Mouse (Mus musculus): ENCODE results near the gene Nr1h2. TPM values are rescaled to one million over a fixed set of nuclear protein-coding genes. Genes with fewer than 3 reads are reported as not detected.

Gene Nr1h2
- polyA plus RNA-seq, 1 experiment from 2014 or later = 70.9 TPM

DNA sequence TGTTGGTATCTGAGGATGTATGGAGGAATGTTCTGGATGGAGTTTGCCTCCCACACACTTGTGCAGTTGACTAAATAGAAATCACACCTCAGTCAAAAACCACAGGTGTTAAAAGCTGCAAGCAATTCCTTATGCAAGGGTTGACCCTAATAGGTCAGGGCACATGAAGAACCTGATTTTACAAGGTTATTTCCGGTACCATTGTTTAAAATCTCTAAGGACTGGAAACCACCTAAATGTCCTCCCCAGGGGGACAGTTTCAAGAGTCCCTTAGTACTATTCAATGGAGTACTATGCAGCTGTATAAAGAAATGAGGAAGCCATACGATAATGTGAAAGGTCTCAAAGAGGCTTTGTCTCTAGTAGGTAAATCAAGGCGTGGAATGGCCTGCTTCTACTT is 7.5 kb downstream of the Nr1h2 start:
- Histone ChIP-seq H3K36me3 (peaks cover 32% of the 10 kb centered on the region), H3K9ac (no peak overlapping the region), H3K4me3 (no peak overlapping the region), H3K9me3 (no peaks in the 10 kb centered on the region), H3K27me3 (no peaks in the 10 kb centered on the region), H3K4me1 (replicated peaks) (peaks cover 13% of the 10 kb centered on the region), H3K4me2 (no peak overlapping the region), H3K27ac (no peak overlapping the region)
- WGBS = 98% methylated on average over 3 of the region's 3 CpGs
- no peak for ATAC-seq (ENCODE audit: low FRiP score)

GRCm38 (mm10) chr7:44543071-44543470 is 10.7 kb downstream of the Nr1h2 start:
- no peaks in the 10 kb centered on the region for H3K27me3 ChIP-seq
- no peak for ATAC-seq (ENCODE audit: low FRiP score)
- WGBS = 80% methylated on average over 12 of the region's 12 CpGs
- H3K36me3 ChIP-seq = peaks cover 45% of the 10 kb centered on the region
- H3K4me3 ChIP-seq = no peak overlapping the region
- H3K9ac ChIP-seq = no peak overlapping the region
- peaks cover 10% of the 10 kb centered on the region for H3K4me1 ChIP-seq (replicated peaks)
- no peaks in the 10 kb centered on the region for H3K9me3 ChIP-seq
- H3K27ac ChIP-seq = no peak overlapping the region
- no peak overlapping the region for H3K4me2 ChIP-seq

- Histone ChIP-seq H3K27me3 (no peaks in the 10 kb centered on the region), H3K36me3 (peaks cover 50% of the 10 kb centered on the region)
- WGBS = 94% methylated on average over 11 of the region's 11 CpGs
Measured at GRCm38 (mm10) chr7:44542555-44542954, 11.2 kb downstream of the Nr1h2 start.

GRCm38 (mm10) chr7:44538756-44539624 is 14.8 kb downstream of the Nr1h2 start:
- Histone ChIP-seq H3K36me3 (peaks cover 83% of the 10 kb centered on the region), H3K9ac (no peak overlapping the region), H3K27ac (no peak overlapping the region), H3K9me3 (no peaks in the 10 kb centered on the region), H3K4me2 (no peak overlapping the region), H3K27me3 (no peaks in the 10 kb centered on the region), H3K4me1 (replicated peaks) (no peaks in the 10 kb centered on the region), H3K4me3 (no peak overlapping the region)
- 93% methylated on average over 41 of the region's 41 CpGs for WGBS
- no peak for ATAC-seq (ENCODE audit: low FRiP score)

More at GRCm38 (mm10) chr7:44542555-44542954, 11.2 kb downstream of the Nr1h2 start:
- H3K27ac ChIP-seq = no peak overlapping the region
- H3K9me3 ChIP-seq = no peaks in the 10 kb centered on the region
- peaks cover 4% of the 10 kb centered on the region for H3K4me1 ChIP-seq (replicated peaks)
- no peak overlapping the region for H3K4me3 ChIP-seq
- no peak overlapping the region for H3K9ac ChIP-seq
- no peak overlapping the region for H3K4me2 ChIP-seq
- ATAC-seq (ENCODE audit: low FRiP score) = no peak

DNA sequence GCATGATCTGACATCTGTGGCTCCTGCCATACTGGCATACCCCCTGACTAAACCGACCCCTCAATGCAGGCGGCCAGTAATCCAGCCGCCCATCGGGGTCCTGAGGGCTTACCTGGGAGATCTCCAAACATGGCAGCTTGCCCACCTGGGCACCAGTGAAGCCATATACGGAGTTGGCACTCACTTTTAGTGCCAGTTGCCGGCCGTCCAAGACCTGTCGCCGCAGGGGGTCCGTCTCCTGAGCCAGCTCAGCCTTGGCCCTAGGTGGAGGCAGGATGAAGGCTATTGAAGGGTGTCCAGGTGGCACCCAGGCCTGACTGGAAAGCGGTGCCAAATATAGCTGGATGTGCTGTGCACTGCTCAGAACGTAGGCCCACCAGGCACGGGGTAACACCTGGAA is 16.3 kb downstream of the Nr1h2 start:
- 93% methylated on average over 13 of the region's 13 CpGs for WGBS
- Histone ChIP-seq H3K36me3 (peaks cover 90% of the 10 kb centered on the region), H3K27me3 (no peaks in the 10 kb centered on the region), H3K27ac (no peak overlapping the region), H3K9me3 (no peaks in the 10 kb centered on the region), H3K4me1 (replicated peaks) (no peaks in the 10 kb centered on the region), H3K9ac (0 out of 2 replicates have a peak overlapping the region, but pooled peaks have one; percentile 1), H3K4me2 (no peak overlapping the region), H3K4me3 (no peak overlapping the region)
- ATAC-seq (ENCODE audit: low FRiP score) = no peak

- Histone ChIP-seq H3K36me3 (peaks cover 86% of the 10 kb centered on the region), H3K27ac (no peak overlapping the region), H3K9me3 (no peaks in the 10 kb centered on the region), H3K9ac (0 out of 2 replicates have a peak overlapping the region, but pooled peaks have one; percentile 9), H3K4me3 (no peak overlapping the region), H3K4me1 (replicated peaks) (no peaks in the 10 kb centered on the region), H3K27me3 (no peaks in the 10 kb centered on the region), H3K4me2 (no peak overlapping the region)
- no peak for ATAC-seq (ENCODE audit: low FRiP score)
- 89% methylated on average over 7 of the region's 7 CpGs for WGBS
Measured at GRCm38 (mm10) chr7:44537009-44537408, 16.7 kb downstream of the Nr1h2 start.

DNA sequence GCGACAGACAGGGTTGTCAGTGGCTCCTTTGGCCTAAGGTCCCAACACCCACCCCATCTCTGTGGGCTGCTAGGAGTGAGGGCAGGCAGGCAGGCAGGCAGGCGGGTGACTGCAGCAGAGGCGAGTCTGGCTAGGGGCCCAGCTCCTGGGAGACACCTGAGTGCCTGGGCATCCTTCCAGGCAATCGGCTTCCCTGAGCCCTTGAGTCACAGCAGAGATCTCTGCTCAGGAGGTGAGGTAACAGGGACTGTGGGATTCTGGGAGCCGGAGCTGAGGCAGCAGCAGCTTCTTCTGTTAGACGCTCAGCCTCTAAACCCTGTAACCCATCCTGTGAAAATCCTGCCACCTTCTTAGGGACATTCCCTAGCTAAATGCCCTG is 17.2 kb downstream of the Nr1h2 start:
- H3K9ac ChIP-seq = peak overlapping the region; percentile 9; the same call in 1 of the 2 replicates
- H3K27me3 ChIP-seq = no peaks in the 10 kb centered on the region
- peaks cover 81% of the 10 kb centered on the region for H3K36me3 ChIP-seq
- no peaks in the 10 kb centered on the region for H3K9me3 ChIP-seq
- 92% methylated on average over 6 of the region's 6 CpGs for WGBS
- no peak overlapping the region for H3K4me3 ChIP-seq
- no peak for ATAC-seq (ENCODE audit: low FRiP score)
- H3K4me1 ChIP-seq (replicated peaks) = no peaks in the 10 kb centered on the region
- no peak overlapping the region for H3K4me2 ChIP-seq
- no peak overlapping the region for H3K27ac ChIP-seq

GRCm38 (mm10) chr7:44535657-44536589 is 17.8 kb downstream of the Nr1h2 start:
- 95% methylated on average over 27 of the region's 27 CpGs for WGBS
- peaks cover 76% of the 10 kb centered on the region for H3K36me3 ChIP-seq
- no peak overlapping the region for H3K4me3 ChIP-seq
- no peak overlapping the region for H3K27ac ChIP-seq
- ATAC-seq (ENCODE audit: low FRiP score) = no peak
- H3K9me3 ChIP-seq = no peaks in the 10 kb centered on the region
- H3K4me1 ChIP-seq (replicated peaks) = no peaks in the 10 kb centered on the region
- H3K27me3 ChIP-seq = no peaks in the 10 kb centered on the region
- no peak overlapping the region for H3K4me2 ChIP-seq
- peak overlapping the region; percentile 9; the same call in 1 of the 2 replicates for H3K9ac ChIP-seq

DNA sequence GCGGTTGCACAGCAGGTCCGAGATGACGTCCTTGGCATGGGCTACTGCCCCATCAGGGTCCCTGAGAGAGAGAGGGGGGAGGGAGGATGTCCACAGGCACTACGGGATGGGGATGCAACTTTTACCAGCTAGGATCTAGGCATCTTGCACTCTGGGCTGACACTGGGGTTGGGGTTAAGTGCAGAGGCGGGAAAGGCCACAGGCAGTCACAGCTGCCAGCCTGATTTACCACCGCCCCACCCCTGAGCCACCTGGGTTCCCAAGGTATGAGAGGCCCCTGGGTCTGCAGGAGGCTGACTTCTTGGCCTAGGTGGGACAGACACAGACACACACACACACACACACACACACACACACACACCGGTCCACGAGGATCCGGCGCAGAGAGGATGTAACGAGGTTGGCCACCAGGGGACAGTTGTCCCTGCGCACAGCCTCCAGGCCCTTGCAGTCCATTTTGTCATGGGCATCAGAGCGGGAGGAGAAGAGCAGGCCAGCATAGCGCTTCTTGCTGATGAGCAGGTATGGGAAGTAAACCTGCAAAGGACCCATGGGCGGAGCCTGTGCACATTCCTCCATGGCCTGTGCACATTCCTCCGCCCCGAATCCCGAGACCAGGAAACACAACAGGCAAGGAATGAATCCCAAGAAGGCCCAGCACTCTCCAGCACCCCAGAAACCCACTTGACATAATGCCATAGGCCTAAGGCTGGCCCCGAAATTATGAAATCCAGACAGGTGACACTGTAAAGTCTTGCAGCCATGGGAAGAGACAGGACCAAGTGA is 18.9 kb downstream of the Nr1h2 start:
- Histone ChIP-seq H3K9me3 (no peaks in the 10 kb centered on the region), H3K36me3 (peaks cover 65% of the 10 kb centered on the region), H3K4me3 (no peak overlapping the region), H3K27ac (no peak overlapping the region), H3K27me3 (peaks cover 5% of the 10 kb centered on the region), H3K4me1 (replicated peaks) (no peaks in the 10 kb centered on the region), H3K9ac (no peak overlapping the region), H3K4me2 (no peak overlapping the region)
- no peak for ATAC-seq (ENCODE audit: low FRiP score)
- WGBS = 91% methylated on average over 19 of the region's 19 CpGs

- H3K4me1 ChIP-seq (replicated peaks) = no peaks in the 10 kb centered on the region
- H3K4me2 ChIP-seq = no peak overlapping the region
- peaks cover 59% of the 10 kb centered on the region for H3K36me3 ChIP-seq
- no peaks in the 10 kb centered on the region for H3K9me3 ChIP-seq
- no peak overlapping the region for H3K9ac ChIP-seq
- no peak for ATAC-seq (ENCODE audit: low FRiP score)
- WGBS = 93% methylated on average over 13 of the region's 13 CpGs
- peaks cover 11% of the 10 kb centered on the region for H3K27me3 ChIP-seq
- H3K27ac ChIP-seq = no peak overlapping the region
- no peak overlapping the region for H3K4me3 ChIP-seq
Measured at GRCm38 (mm10) chr7:44534242-44534641, 19.5 kb downstream of the Nr1h2 start.

- Histone ChIP-seq H3K4me1 (replicated peaks) (no peaks in the 10 kb centered on the region), H3K9me3 (no peaks in the 10 kb centered on the region), H3K9ac (no peak overlapping the region), H3K4me3 (no peak overlapping the region), H3K27ac (no peak overlapping the region), H3K36me3 (peaks cover 53% of the 10 kb centered on the region), H3K27me3 (peaks cover 16% of the 10 kb centered on the region), H3K4me2 (no peak overlapping the region)
- ATAC-seq (ENCODE audit: low FRiP score) = no peak
- WGBS = 77% methylated on average over 11 of the region's 12 CpGs
Measured at GRCm38 (mm10) chr7:44533746-44534045, 20.1 kb downstream of the Nr1h2 start.

All from hindbrain, embryonic 13.5 days (tissue).